Mouse (Mus musculus) heart, postnatal 0 days (tissue): ENCODE data around the gene Chrdl2. TPM values are rescaled to one million over a fixed set of nuclear protein-coding genes. Genes with fewer than 3 reads are reported as not detected.

Source experiments
- ATAC-seq: fragments of 200-750 bp; cut with Nextera tagmentation; 2 replicates; pipeline ENCODE4 v1.8.0; 2017; ENCODE audit warnings: low read depth, moderate number of reproducible peaks, moderate library complexity; ENCODE audit not compliant: insufficient read depth
- DNase-seq: peaks from one replicate; pipeline ENCODE4 v3.0.0-alpha.2; 2016; ENCODE audit warnings: low spot score
- H3K27ac ChIP-seq: fragments of 300-500 bp; sonication (generic); 2 replicates; pipeline ENCODE4 v1.5.1; 2014; ENCODE audit warnings: low read depth, mild to moderate bottlenecking
- H3K27me3 ChIP-seq: fragments of 300-500 bp; sonication (generic); 2 replicates; pipeline ENCODE4 v1.6.1; 2014; ENCODE audit warnings: low read length, mixed read lengths; ENCODE audit not compliant: control insufficient read depth, insufficient read depth
- H3K36me3 ChIP-seq: fragments of 300-500 bp; sonication (generic); replicated peaks from 2 replicates; pipeline ENCODE4 v1.6.1; 2014; ENCODE audit warnings: low read length, mixed read lengths; ENCODE audit not compliant: control insufficient read depth, insufficient read depth
- H3K4me1 ChIP-seq: fragments of 300-500 bp; sonication (generic); 2 replicates; pipeline ENCODE4 v1.6.1; 2014; ENCODE audit warnings: antibody characterized with exemption; ENCODE audit not compliant: control insufficient read depth, insufficient read depth
- H3K4me2 ChIP-seq: fragments of 300-500 bp; sonication (generic); 2 replicates; pipeline ENCODE4 v1.6.1; 2014; ENCODE audit warnings: low read depth, mild to moderate bottlenecking, low read length, moderate library complexity
- H3K4me3 ChIP-seq: fragments of 300-500 bp; sonication (generic); 2 replicates; pipeline ENCODE4 v1.5.1; 2014; ENCODE audit warnings: low read depth, low read length
- H3K9ac ChIP-seq: fragments of 300-500 bp; sonication (generic); replicated peaks from 2 replicates; pipeline ENCODE4 v1.6.1; 2014; ENCODE audit warnings: low read depth, low read length, mixed read lengths
- H3K9me3 ChIP-seq: fragments of 300-500 bp; sonication (generic); replicated peaks from 2 replicates; pipeline ENCODE4 v1.6.1; 2016; ENCODE audit warnings: low read length; ENCODE audit not compliant: control insufficient read depth
- CTCF ChIP-seq: IDR thresholded peaks from 2 replicates; pipeline ENCODE4 v1.5.1; 2016; ENCODE audit warnings: antibody characterized with exemption, control low read depth, low read depth
- EP300 ChIP-seq: IDR thresholded peaks from 2 replicates; pipeline ENCODE4 v1.6.1; 2016; ENCODE audit warnings: antibody characterized with exemption, low read depth
- WGBS: fragments of 180-500 bp; shearing (Covaris S2); extraction: QIAGEN DNeasy Blood & Tissue Kit; methylation state at CpG from one replicate; pipeline ENCODE4 v1.1.7; 2014; 5-methylcytosine and 5-hydroxymethylcytosine counted together
- polyA plus RNA-seq: library from polyadenylated mRNA; unstranded; fragments of >200 nt; fragmentation: Nextera tagmentation; extraction: Ambion mirVana; gene quantifications from 2 replicates; pipeline ENCODE4 v1.2.1, GENCODE M21; 2015
- total RNA-seq: library from RNA; depleted of rRNA; stranded (reverse); fragments of >200 nt; gene quantifications from 2 replicates; pipeline ENCODE4 v1.2.3, GENCODE M21; 2014; ENCODE audit warnings: low replicate concordance; rRNA removed

Gene Chrdl2
- total and polyA plus RNA-seq, 2 experiments from 2014 or later = 0.12 TPM; not detected in 1

DNA sequence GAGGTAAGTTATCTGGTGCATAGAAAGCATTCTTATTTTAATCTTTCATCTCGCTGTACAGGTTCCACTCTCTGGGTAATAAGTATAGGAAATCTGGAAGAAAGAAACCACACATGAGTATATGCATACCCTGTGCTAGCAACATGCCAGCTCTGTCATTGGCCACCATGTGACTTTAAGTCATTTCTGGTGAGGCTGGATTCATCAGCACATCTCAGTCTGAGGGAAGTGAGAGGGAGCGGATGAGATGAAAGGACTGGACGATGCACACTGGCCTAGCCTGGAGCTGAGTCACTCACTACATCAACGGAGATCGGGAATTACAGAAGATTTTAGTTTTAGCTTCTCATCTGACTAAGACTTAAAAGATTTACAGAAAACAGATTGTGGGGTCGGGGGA lies 76.9 kb downstream of the Chrdl2 start:
- Histone ChIP-seq H3K27ac (no peak overlapping the region), H3K9ac (no peak overlapping the region), H3K9me3 (no peaks in the 10 kb centered on the region), H3K27me3 (no peaks in the 10 kb centered on the region), H3K36me3 (peaks cover 54% of the 10 kb centered on the region), H3K4me2 (no peak overlapping the region), H3K4me3 (no peak overlapping the region), H3K4me1 (no peaks in the 10 kb centered on the region)
- no peak for TF ChIP-seq CTCF
- TF ChIP-seq EP300 = no peak
- ATAC-seq = no peak
- DNase-seq = no peak
- WGBS = 88% methylated on average over 6 of the region's 6 CpGs

DNA sequence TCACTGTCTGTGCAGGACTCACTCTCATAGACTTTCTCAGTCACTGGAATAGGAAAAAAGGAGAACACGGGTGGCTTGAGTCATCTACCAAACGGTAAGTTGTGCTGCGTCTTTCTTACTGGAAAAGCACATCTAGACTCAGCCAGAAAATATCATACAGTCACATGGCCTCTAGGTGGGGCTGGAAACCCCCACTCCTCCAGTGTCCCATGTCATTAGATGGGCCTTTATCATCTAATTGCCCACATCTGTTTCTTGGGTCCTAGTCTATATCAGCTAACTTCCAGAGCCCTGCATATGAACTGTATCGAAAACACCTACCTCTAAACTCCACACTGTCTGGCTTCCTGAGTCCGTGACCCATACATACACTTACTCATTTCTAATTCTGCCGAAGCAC lies 77.8 kb downstream of the Chrdl2 start:
- Histone ChIP-seq H3K4me1 (no peaks in the 10 kb centered on the region), H3K9ac (no peak overlapping the region), H3K36me3 (peaks cover 60% of the 10 kb centered on the region), H3K9me3 (no peaks in the 10 kb centered on the region), H3K27ac (no peak overlapping the region), H3K4me3 (no peak overlapping the region), H3K27me3 (no peaks in the 10 kb centered on the region), H3K4me2 (no peak overlapping the region)
- DNase-seq (no peak), ATAC-seq (no peak)
- TF ChIP-seq CTCF (no peak), EP300 (no peak)
- 77% methylated on average over 6 of the region's 6 CpGs for WGBS

Other genes with a start within 250 kb of the Chrdl2 start
- not detected in 2 replicates for gene Olfr521, start 242.7 kb upstream of the Chrdl2 start, total RNA-seq
- gene Olfr521, start 242.7 kb upstream of the Chrdl2 start, polyA plus RNA-seq = not detected in 2 replicates
- gene Neu3, start 177.8 kb upstream of the Chrdl2 start, total RNA-seq = 3.7 and 4.7 TPM in 2 replicates
- 3.0 and 3.3 TPM in 2 replicates for gene Neu3, start 177.8 kb upstream of the Chrdl2 start, polyA plus RNA-seq
- 1.9 TPM in 1 of 2 replicates, not detected in the other for gene Xrra1, start 147.1 kb upstream of the Chrdl2 start, total RNA-seq
- gene Xrra1, start 147.1 kb upstream of the Chrdl2 start, polyA plus RNA-seq = 0.04 and 0.08 TPM in 2 replicates
- 57.2 and 79.1 TPM in 2 replicates for gene Spcs2, start 142.7 kb upstream of the Chrdl2 start, total RNA-seq
- gene Spcs2, start 142.7 kb upstream of the Chrdl2 start, polyA plus RNA-seq = 146 and 155 TPM in 2 replicates
- 11.0 and 11.5 TPM in 2 replicates for gene Rnf169, start 25.7 kb upstream of the Chrdl2 start, total RNA-seq
- 2.1 and 2.3 TPM in 2 replicates for gene Rnf169, start 25.7 kb upstream of the Chrdl2 start, polyA plus RNA-seq
- 6.6 and 21.0 TPM in 2 replicates for gene Pold3, start 115.4 kb downstream of the Chrdl2 start, total RNA-seq
- 14.6 and 15.2 TPM in 2 replicates for gene Pold3, start 115.4 kb downstream of the Chrdl2 start, polyA plus RNA-seq
- 13.3 and 28.7 TPM in 2 replicates for gene Lipt2, start 153.1 kb downstream of the Chrdl2 start, total RNA-seq
- 10.4 and 10.7 TPM in 2 replicates for gene Lipt2, start 153.1 kb downstream of the Chrdl2 start, polyA plus RNA-seq
- 0.99 and 33.0 TPM in 2 replicates for gene Kcne3, start 170.3 kb downstream of the Chrdl2 start, total RNA-seq
- 3.3 and 4.2 TPM in 2 replicates for gene Kcne3, start 170.3 kb downstream of the Chrdl2 start, polyA plus RNA-seq
- 2.6 and 3.5 TPM in 2 replicates for gene Pgm2l1, start 221.2 kb downstream of the Chrdl2 start, total RNA-seq
- gene Pgm2l1, start 221.2 kb downstream of the Chrdl2 start, polyA plus RNA-seq = 0.56 and 0.89 TPM in 2 replicates